In the genomic region with DNA sequence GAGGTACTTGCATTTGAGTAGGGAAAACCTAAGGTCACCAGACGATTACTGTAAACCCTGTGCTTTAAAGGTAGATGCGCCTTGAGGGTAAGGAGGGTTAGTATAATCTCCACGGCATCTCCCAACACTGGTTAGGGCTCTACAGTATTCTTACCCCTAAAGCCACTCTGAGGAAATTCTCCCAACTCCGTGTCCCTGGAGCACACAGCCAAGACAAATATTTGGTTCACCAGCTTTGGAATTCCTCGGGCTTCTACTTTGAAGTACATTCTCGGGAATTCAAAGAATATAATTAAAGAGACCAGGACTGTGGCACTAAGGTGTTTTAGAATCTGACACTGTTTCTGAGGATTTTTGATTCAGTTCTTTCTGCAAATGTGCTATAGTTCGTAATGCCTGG, we compare ENCODE assay signal across 17 mouse cellular contexts. TPM values are rescaled to one million over a fixed set of nuclear protein-coding genes. Genes with fewer than 3 reads are reported as not detected.
"Had no signal": no experiment of that assay in that cellular context is flagged by ENCODE, and none has a peak within 500 bp of the region (broad histone marks: within the 10 kb centered on the region; RNA-seq: fewer than 3 reads in every experiment).

No protein-coding gene starts in this region.

- H3K9ac ChIP-seq: hindbrain, embryonic 13.5 days; limb, embryonic 15.5 days; liver, embryonic 12.5 days; midbrain, embryonic 15.5 days; neural tube, embryonic 13.5 days; stomach, embryonic 15.5 days had no signal

- H3K4me3 ChIP-seq: hindbrain, embryonic 13.5 days; limb, embryonic 15.5 days; liver, embryonic 12.5 days; midbrain, embryonic 10.5 days; midbrain, embryonic 15.5 days; neural tube, embryonic 13.5 days; stomach, embryonic 15.5 days had no signal

- H3K9me3 ChIP-seq: hindbrain, embryonic 13.5 days; limb, embryonic 15.5 days; liver, embryonic 12.5 days; midbrain, embryonic 10.5 days; midbrain, embryonic 15.5 days; neural tube, embryonic 13.5 days; stomach, embryonic 15.5 days had no signal

- H3K4me2 ChIP-seq: hindbrain, embryonic 13.5 days; limb, embryonic 15.5 days; liver, embryonic 12.5 days; midbrain, embryonic 15.5 days; neural tube, embryonic 13.5 days; stomach, embryonic 15.5 days had no signal

- DNase-seq: kidney, adult 11 months; layer of hippocampus, adult 9-11 months; layer of hippocampus, postnatal 36 days; retina, postnatal 1 day; right cerebral cortex, postnatal 4 days; spleen, adult 18-20 months; thymus, adult 2 months; thymus, postnatal 25 days had no signal

- H3K27ac ChIP-seq: hindbrain, embryonic 13.5 days; hindbrain, postnatal 0 days; limb, embryonic 15.5 days; liver, embryonic 12.5 days; midbrain, embryonic 10.5 days; midbrain, embryonic 15.5 days; neural tube, embryonic 13.5 days; stomach, embryonic 15.5 days had no signal

- ATAC-seq: hindbrain, postnatal 0 days; liver, embryonic 12.5 days; midbrain, embryonic 15.5 days had no signal

- H3K36me3 ChIP-seq: hindbrain, embryonic 13.5 days; limb, embryonic 15.5 days; liver, embryonic 12.5 days; midbrain, embryonic 10.5 days; midbrain, embryonic 15.5 days; neural tube, embryonic 13.5 days; stomach, embryonic 15.5 days had no signal

- H3K27me3 ChIP-seq: hindbrain, embryonic 13.5 days; limb, embryonic 15.5 days; liver, embryonic 12.5 days; midbrain, embryonic 15.5 days; neural tube, embryonic 13.5 days; stomach, embryonic 15.5 days had no signal

- H3K4me1 ChIP-seq: limb, embryonic 15.5 days; liver, embryonic 12.5 days; midbrain, embryonic 15.5 days; stomach, embryonic 15.5 days had no signal

RNA-seq across cellular contexts. Expression of a gene that starts 23.2 kb away (rescaled TPM):
- polyA plus RNA-seq: liver, embryonic 16.5 days had no signal
